Mouse (Mus musculus): Measurements from ENCODE around the gene Arxes2. TPM values are rescaled to one million over a fixed set of nuclear protein-coding genes. Genes with fewer than 3 reads are reported as not detected.
"Not testable (repeated sequence)": the region's sequence is repeated elsewhere in the genome, so short reads cannot be mapped to it uniquely, and the experiment has no call there.

The Arxes2 gene
- 271 and 305 TPM in 2 replicates for polyA plus RNA-seq (2015; fragmentation: Nextera tagmentation; extraction: Ambion mirVana)

DNA sequence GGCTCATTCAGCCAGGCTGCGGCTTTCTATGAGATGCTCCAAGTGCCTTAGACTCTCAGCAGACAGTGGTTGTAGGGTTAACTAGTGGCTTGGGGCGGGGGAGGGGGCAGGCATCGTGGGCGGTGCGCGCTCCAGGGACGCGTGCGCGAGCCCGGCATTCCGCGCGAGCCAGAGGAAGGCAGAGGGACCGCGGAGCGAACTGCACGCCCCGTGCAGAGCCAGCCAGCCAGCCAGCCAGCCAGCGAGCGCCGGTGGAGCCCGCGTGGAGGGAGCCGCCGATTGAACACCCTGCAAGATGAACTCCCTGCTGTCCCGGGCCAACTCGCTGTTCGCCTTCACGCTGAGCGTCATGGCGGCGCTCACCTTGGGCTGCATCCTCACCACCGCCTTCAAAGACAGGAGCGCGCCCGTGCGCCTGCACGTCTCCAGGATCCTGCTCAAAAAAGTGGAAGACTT, at the start of gene Arxes2:
Gene Arxes2 (plus strand): TSS at position 161 of the 456 bp plus-strand sequence.
- not testable (repeated sequence) for H3K9ac ChIP-seq (ENCODE audit: low read depth, low read length); H3K4me1 ChIP-seq (ENCODE audit: control insufficient read depth, insufficient read depth, low read depth, low read length); H3K9me3 ChIP-seq (ENCODE audit: control insufficient read depth, low read length); H3K27me3 ChIP-seq (replicated peaks; ENCODE audit: control insufficient read depth, insufficient read depth, low read length); H3K27ac ChIP-seq (ENCODE audit: low read depth, low read length); H3K36me3 ChIP-seq (ENCODE audit: control insufficient read depth, insufficient read depth, low read length)
- WGBS: 17% methylated on average over 3 of the region's 39 CpGs
- ATAC-seq: peak; percentile 96
- H3K4me2 ChIP-seq (ENCODE audit: low read length): peak within 1 kb of the TSS; percentile 51
- H3K4me3 ChIP-seq (ENCODE audit: low read length): peak within 1 kb of the TSS; percentile 37

DNA sequence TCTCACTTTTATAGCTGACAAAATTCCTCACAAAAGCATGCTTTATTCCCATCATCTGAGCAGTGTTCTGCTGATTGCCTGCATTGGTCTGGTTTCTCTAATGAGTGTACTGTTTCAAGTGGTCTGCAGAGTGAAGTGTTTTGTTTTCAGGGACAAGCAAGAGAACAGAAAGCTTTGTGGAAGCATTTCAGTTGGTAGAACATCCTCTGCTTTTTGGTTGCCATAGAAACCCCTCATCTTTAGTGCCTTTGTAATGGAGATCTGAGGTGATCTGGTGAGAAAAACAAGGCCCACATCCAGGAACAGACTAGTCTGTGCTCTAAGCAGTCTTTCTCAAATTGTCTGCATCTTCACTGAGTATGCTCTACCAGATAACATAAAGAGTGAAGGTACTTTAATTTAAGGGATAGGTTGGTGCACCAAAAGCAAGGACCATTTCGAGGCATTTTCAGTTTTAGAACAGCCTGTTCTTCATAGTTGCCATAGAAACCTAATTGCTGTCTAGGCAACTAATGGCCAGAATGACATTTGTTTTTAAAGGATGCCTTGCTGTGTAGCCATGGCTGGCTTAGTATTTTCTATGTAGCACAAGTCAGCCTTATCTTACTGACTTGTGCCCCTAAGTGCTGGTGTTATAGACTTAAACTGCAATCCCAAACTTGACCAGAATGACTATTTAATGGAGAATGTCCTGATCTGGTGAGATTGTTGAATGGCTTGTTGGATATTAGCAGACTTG, 44.8 kb upstream of the Arxes2 start:
- peak; percentile 77 for ATAC-seq
- H3K9me3 ChIP-seq (ENCODE audit: control insufficient read depth, low read length): no peaks in the 10 kb centered on the region
- no peak overlapping the region for H3K9ac ChIP-seq (ENCODE audit: low read depth, low read length)
- no peaks in the 10 kb centered on the region for H3K36me3 ChIP-seq (ENCODE audit: control insufficient read depth, insufficient read depth, low read length)
- H3K4me1 ChIP-seq (ENCODE audit: control insufficient read depth, insufficient read depth, low read depth, low read length): no peaks in the 10 kb centered on the region
- no peak overlapping the region for H3K4me3 ChIP-seq (ENCODE audit: low read length)
- H3K4me2 ChIP-seq (ENCODE audit: low read length): no peak overlapping the region
- no peaks in the 10 kb centered on the region for H3K27me3 ChIP-seq (replicated peaks; ENCODE audit: control insufficient read depth, insufficient read depth, low read length)
- peak overlapping the region; percentile 68 for H3K27ac ChIP-seq (ENCODE audit: low read depth, low read length)
- 29% methylated on average over 1 of the region's 1 CpGs for WGBS

DNA sequence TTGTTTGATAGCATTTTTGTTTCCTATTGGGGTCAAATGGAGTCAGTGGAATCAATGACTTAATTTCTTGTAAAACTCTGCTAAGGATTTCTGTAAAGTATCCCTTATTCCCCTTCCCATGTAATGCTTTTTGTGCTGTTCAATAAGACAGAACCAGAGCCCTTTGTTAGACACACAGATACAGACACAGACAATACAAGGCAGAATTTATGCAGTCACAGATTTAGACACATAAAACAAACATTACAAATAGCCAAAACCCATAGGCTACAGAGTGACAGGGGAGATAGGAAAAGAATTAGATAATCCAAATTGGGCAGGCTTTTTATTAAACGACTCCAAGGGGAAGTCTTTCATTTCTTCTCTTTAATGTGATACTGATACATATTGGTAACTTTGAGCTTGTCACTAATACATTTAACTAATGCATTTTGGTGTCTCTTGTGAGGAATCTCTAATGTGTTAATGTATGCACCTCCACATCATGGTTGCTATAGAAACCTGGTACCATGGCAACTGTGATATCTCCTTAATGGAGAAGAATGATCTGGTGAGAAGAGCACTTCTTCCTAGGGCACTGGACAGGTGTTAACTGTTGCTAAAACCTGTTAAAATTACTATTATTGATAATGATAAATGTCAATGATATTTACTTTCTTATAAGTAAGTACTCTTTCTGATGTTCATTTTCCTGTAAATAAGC, 36.5 kb upstream of the Arxes2 start:
- peak; percentile 90 for ATAC-seq
- H3K27ac ChIP-seq (ENCODE audit: low read depth, low read length): peak overlapping the region; percentile 29; the same call in 1 of the 2 replicates
- no peaks in the 10 kb centered on the region; the same call in 1 of the 2 replicates for H3K4me1 ChIP-seq (ENCODE audit: control insufficient read depth, insufficient read depth, low read depth, low read length)
- H3K9me3 ChIP-seq (ENCODE audit: control insufficient read depth, low read length): no peaks in the 10 kb centered on the region
- no peaks in the 10 kb centered on the region for H3K36me3 ChIP-seq (ENCODE audit: control insufficient read depth, insufficient read depth, low read length)
- H3K27me3 ChIP-seq (replicated peaks; ENCODE audit: control insufficient read depth, insufficient read depth, low read length): no peaks in the 10 kb centered on the region
- H3K4me2 ChIP-seq (ENCODE audit: low read length): no peak overlapping the region
- no peak overlapping the region for H3K9ac ChIP-seq (ENCODE audit: low read depth, low read length)
- H3K4me3 ChIP-seq (ENCODE audit: low read length): no peak overlapping the region
- WGBS: 50% methylated on average over 1 of the region's 1 CpGs

DNA sequence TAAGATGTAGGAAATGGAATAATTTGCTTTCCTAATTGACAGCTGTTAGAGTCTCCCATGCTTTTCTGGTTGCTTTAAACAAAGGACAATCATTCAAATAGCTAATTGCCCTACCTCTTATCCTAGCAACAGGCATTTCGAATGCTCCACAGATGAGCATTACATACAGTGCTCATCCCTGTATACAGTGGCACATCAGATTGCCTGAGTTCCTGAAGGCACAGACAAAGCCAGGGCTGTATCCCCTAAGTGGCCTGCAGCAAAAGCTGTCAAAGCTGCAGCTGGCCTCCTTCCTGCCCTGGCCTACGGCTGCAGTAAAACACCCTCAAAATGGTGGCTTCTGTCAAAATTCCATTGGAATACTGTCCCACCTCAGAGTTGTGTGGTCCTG, 35.9 kb upstream of the Arxes2 start:
- H3K4me2 ChIP-seq (ENCODE audit: low read length): no peak overlapping the region
- peak; percentile 83 for ATAC-seq
- no peaks in the 10 kb centered on the region for H3K27me3 ChIP-seq (replicated peaks; ENCODE audit: control insufficient read depth, insufficient read depth, low read length)
- H3K9ac ChIP-seq (ENCODE audit: low read depth, low read length): no peak overlapping the region
- no peaks in the 10 kb centered on the region for H3K9me3 ChIP-seq (ENCODE audit: control insufficient read depth, low read length)
- WGBS: 60% methylated on average over 2 of the region's 2 CpGs
- no peak overlapping the region for H3K4me3 ChIP-seq (ENCODE audit: low read length)
- no peaks in the 10 kb centered on the region for H3K36me3 ChIP-seq (ENCODE audit: control insufficient read depth, insufficient read depth, low read length)
- no peaks in the 10 kb centered on the region; the same call in 1 of the 2 replicates for H3K4me1 ChIP-seq (ENCODE audit: control insufficient read depth, insufficient read depth, low read depth, low read length)
- H3K27ac ChIP-seq (ENCODE audit: low read depth, low read length): peak overlapping the region; percentile 78

DNA sequence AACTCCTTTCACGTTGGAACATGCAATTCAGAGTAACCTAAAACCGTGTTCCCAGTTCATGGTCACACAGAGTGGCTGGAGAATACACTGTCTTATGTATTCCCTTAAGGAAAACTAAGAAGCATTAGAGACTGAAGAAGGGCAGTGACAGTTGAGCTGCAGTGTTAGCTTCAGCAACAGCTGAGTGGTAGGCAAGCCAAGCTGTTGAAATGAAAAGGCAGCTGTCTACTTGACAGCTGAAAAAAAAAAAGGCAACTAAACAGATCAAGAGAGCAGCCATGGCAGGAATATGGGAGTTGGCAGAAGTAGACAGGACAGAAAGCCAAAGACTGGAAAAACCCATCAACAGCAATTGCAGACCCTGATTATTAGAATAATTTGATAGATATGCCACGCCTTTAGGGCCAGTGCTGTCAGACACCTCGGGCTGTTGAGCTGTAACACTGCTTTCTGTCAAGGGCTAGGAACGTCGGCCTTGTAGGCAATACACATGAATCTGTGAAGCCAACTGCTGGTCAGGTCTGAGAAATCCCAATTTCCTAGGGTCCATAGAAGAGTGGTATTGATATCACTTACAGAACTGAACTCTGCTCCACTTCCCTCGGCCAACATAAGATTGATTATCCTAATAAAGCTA, 34.9 kb upstream of the Arxes2 start:
- H3K27me3 ChIP-seq (replicated peaks; ENCODE audit: control insufficient read depth, insufficient read depth, low read length): no peaks in the 10 kb centered on the region
- H3K4me2 ChIP-seq (ENCODE audit: low read length): no peak overlapping the region
- 82% methylated on average over 7 of the region's 7 CpGs for WGBS
- peak overlapping the region; percentile 78; the same call in 1 of the 2 replicates for H3K27ac ChIP-seq (ENCODE audit: low read depth, low read length)
- H3K4me1 ChIP-seq (ENCODE audit: control insufficient read depth, insufficient read depth, low read depth, low read length): peaks cover 2% of the 10 kb centered on the region; the same call in 1 of the 2 replicates
- no peaks in the 10 kb centered on the region for H3K9me3 ChIP-seq (ENCODE audit: control insufficient read depth, low read length)
- no peak for ATAC-seq
- H3K9ac ChIP-seq (ENCODE audit: low read depth, low read length): no peak overlapping the region
- no peak overlapping the region for H3K4me3 ChIP-seq (ENCODE audit: low read length)
- H3K36me3 ChIP-seq (ENCODE audit: control insufficient read depth, insufficient read depth, low read length): no peaks in the 10 kb centered on the region

DNA sequence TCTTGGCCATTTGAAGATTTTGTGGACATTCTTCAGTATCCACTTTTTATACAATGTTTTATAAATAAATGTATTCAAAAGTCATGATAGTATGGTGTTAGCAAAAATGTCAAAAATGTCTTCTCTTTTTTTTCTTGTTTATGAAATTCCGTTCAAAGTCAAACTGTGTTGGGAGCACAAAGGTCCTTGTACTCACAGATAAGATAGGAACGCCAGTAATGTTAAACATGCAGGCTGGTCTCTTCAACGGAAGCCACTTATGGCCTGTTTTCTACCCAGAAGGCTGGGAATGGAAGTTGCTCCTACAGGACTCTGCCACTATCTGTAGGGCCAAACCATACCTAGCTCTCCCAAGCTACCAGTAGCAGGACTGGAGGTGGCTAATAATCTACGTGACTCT, 34.1 kb upstream of the Arxes2 start:
- Histone ChIP-seq H3K9ac (ENCODE audit: low read depth, low read length) (no peak overlapping the region), H3K4me1 (ENCODE audit: control insufficient read depth, insufficient read depth, low read depth, low read length) (peaks cover 2% of the 10 kb centered on the region; the same call in 1 of the 2 replicates), H3K27ac (ENCODE audit: low read depth, low read length) (no peak overlapping the region), H3K36me3 (ENCODE audit: control insufficient read depth, insufficient read depth, low read length) (no peaks in the 10 kb centered on the region), H3K4me2 (ENCODE audit: low read length) (no peak overlapping the region), H3K4me3 (ENCODE audit: low read length) (no peak overlapping the region), H3K27me3 (replicated peaks; ENCODE audit: control insufficient read depth, insufficient read depth, low read length) (no peaks in the 10 kb centered on the region), H3K9me3 (ENCODE audit: control insufficient read depth, low read length) (no peaks in the 10 kb centered on the region)
- no peak for ATAC-seq
- 85% methylated on average over 4 of the region's 4 CpGs for WGBS

DNA sequence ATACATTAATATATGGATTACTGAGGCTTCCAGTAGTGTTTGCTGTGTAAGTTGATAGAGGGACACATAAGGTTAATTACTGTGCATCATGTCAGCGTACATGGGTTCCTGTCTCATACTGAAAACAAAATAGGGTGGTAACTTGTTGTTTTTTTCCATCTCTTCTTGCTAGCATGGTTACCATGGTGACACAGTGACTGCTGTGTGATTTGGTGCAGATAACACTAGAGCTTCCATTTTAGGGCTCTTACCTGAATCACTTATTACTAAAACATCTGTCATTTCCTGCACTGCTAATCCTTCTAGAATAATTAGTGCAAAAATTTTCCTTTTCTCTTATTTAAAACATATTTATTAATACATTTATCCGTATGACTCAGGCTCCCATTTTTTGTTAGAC, 31.3 kb upstream of the Arxes2 start:
- ATAC-seq: peak; percentile 45
- Histone ChIP-seq H3K9ac (ENCODE audit: low read depth, low read length) (no peak overlapping the region), H3K27me3 (replicated peaks; ENCODE audit: control insufficient read depth, insufficient read depth, low read length) (no peaks in the 10 kb centered on the region), H3K9me3 (ENCODE audit: control insufficient read depth, low read length) (no peaks in the 10 kb centered on the region), H3K4me1 (ENCODE audit: control insufficient read depth, insufficient read depth, low read depth, low read length) (peaks cover 2% of the 10 kb centered on the region; the same call in 1 of the 2 replicates), H3K4me2 (ENCODE audit: low read length) (no peak overlapping the region), H3K36me3 (ENCODE audit: control insufficient read depth, insufficient read depth, low read length) (no peaks in the 10 kb centered on the region), H3K4me3 (ENCODE audit: low read length) (no peak overlapping the region), H3K27ac (ENCODE audit: low read depth, low read length) (no peak overlapping the region)
- 51% methylated on average over 2 of the region's 2 CpGs for WGBS

DNA sequence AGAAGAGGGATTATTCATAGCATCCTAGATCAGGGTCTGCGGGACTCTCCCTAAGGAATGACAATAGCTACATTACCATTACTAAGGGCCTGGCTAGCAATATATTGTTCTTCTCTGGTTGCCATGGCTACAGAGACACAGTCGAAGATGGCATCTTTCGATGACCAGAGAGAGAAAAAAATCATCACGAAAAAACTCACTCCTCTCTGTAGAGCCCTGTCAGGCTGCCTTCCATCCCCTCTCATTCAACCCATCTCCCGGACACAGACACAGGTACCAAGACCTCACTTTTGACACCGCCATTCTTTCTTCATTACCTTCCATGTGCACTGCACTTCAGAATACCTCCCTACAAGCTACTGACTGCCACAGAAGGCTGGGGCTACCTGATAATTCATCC, 30.5 kb upstream of the Arxes2 start:
- peak; percentile 67 for ATAC-seq
- WGBS: 32% methylated on average over 6 of the region's 6 CpGs
- H3K4me2 ChIP-seq (ENCODE audit: low read length): no peak overlapping the region
- H3K4me1 ChIP-seq (ENCODE audit: control insufficient read depth, insufficient read depth, low read depth, low read length): peaks cover 2% of the 10 kb centered on the region; the same call in 1 of the 2 replicates
- no peaks in the 10 kb centered on the region for H3K27me3 ChIP-seq (replicated peaks; ENCODE audit: control insufficient read depth, insufficient read depth, low read length)
- no peak overlapping the region for H3K4me3 ChIP-seq (ENCODE audit: low read length)
- no peaks in the 10 kb centered on the region for H3K36me3 ChIP-seq (ENCODE audit: control insufficient read depth, insufficient read depth, low read length)
- H3K27ac ChIP-seq (ENCODE audit: low read depth, low read length): 0 out of 2 replicates have a peak overlapping the region, but pooled peaks have one; percentile 17
- no peaks in the 10 kb centered on the region for H3K9me3 ChIP-seq (ENCODE audit: control insufficient read depth, low read length)
- H3K9ac ChIP-seq (ENCODE audit: low read depth, low read length): no peak overlapping the region

DNA sequence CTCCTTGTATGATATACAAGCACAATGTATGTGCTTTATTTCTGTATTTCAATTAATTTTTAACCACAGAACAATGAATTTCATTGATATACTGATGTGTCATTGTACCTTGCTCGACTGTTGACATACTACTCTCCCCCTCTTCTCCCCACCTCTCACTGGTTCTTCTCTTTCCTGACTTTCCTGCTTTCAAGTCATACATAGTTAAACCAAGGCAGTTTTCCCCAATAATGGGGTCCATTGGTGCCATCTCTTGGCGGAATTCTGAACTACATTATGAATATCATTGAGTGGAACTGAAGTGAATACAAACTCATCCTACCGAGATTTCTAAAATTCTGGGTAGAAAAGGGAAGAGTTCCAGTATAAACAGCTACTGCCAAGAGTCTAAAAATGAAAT, 30.0 kb upstream of the Arxes2 start:
- Histone ChIP-seq H3K27me3 (replicated peaks; ENCODE audit: control insufficient read depth, insufficient read depth, low read length) (no peaks in the 10 kb centered on the region), H3K9me3 (ENCODE audit: control insufficient read depth, low read length) (no peaks in the 10 kb centered on the region), H3K4me3 (ENCODE audit: low read length) (no peak overlapping the region), H3K9ac (ENCODE audit: low read depth, low read length) (no peak overlapping the region), H3K4me2 (ENCODE audit: low read length) (no peak overlapping the region), H3K36me3 (ENCODE audit: control insufficient read depth, insufficient read depth, low read length) (no peaks in the 10 kb centered on the region), H3K27ac (ENCODE audit: low read depth, low read length) (no peak overlapping the region), H3K4me1 (ENCODE audit: control insufficient read depth, insufficient read depth, low read depth, low read length) (peaks cover 2% of the 10 kb centered on the region; the same call in 1 of the 2 replicates)
- WGBS: 16% methylated on average over 3 of the region's 3 CpGs
- peak; percentile 86 for ATAC-seq

All from hindbrain, embryonic 16.5 days (tissue).